Mouse (Mus musculus) liver, embryonic 14.5 days (tissue): ENCODE data around the gene Phactr1.

Source experiments
- CTCF ChIP-seq: IDR thresholded peaks from 2 replicates; pipeline ENCODE4 v1.5.1; 2016; ENCODE audit warnings: antibody characterized with exemption, low read depth, control low read depth
- EP300 ChIP-seq: IDR thresholded peaks from 2 replicates; pipeline ENCODE4 v1.6.1; 2016; ENCODE audit warnings: antibody characterized with exemption, low read depth

GRCm38 (mm10) chr13:42852086-42852485, 171.7 kb downstream of the Phactr1 start:
- TF ChIP-seq CTCF (no peak), EP300 (no peak)
